Mouse (Mus musculus): ENCODE measurements around the gene Mcfd2.
A peak's percentile ranks its signal among the peaks of the same experiment; 100 is the strongest.
"Not testable (repeated sequence)": the region's sequence is repeated elsewhere in the genome, so short reads cannot be mapped to it uniquely, and the experiment has no call there.

The Mcfd2 gene

DNA sequence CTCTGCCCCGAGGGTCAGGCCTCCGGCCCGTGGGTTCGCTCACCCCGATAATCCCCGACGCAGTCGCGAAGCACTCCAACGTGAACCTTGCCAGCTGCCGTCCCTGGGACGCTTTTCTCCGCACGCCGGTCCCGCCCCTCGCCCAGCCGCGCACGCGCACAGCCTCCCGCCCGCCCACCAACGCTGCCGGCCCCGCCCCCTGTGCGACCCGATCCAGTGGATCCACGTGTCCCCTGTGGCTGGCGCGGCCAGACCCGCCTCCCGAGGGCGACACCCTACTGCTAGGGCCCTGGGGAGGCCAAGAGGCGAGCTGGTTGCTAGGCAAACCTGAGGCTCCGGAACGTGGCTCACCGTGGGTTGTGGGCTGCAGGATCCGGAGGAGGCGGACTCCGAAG lies at the start of gene Mcfd2:
Gene Mcfd2 (minus strand): TSS at position 144 of the 395 bp plus-strand sequence.
- peak; percentile 91 for DNase-seq (ENCODE audit: low read depth, low spot score)

DNA sequence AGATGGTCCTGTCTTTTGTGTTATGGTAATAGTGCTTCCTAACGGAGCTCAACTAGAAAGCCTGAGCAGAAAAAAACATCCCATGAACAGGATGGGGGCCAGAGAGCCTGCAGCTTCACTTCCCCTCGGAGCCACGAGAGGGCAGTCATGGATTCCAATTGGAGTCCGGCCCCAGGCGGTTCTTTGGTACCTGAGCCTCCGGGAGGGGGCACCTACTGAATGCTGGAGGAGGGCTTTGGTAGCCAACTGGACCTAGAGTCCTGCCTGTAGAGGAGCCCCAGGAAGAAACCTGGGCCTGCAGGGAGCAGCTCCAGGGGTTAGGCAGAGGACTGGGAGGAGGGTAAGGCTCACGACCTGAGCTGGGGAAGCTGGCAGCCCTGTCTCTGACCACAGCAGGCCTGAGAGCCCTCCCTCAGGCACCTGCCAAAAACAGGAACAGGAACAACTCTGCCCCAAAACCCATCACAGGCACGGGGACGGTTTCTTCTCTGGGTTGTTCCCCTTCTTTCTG lies 49.3 kb upstream of the Mcfd2 start:
- peak; percentile 89 for DNase-seq (ENCODE audit: low read depth, low spot score)

DNA sequence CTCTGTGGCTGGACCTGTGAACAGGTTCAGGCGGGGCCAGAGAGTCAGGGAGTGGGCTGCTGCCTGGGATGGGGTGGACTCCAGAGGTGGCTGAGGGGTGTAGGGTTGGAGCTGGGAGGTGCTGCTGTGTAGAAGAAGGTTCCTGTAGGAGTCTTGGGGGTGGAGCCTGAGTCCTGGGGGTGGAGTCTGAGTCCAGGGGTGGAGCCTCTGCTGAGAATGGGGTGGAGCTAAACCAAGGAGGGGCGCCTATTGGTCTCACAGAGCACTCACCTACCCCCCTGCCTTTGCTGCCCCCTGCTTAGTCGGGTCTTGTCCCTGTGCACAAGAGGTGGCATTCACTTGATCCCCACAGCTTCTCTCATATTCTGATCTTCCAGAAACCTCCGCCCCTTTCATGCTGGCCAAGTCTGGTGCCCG lies 48.8 kb upstream of the Mcfd2 start:
- DNase-seq (ENCODE audit: low read depth, low spot score): peak; percentile 79

DNA sequence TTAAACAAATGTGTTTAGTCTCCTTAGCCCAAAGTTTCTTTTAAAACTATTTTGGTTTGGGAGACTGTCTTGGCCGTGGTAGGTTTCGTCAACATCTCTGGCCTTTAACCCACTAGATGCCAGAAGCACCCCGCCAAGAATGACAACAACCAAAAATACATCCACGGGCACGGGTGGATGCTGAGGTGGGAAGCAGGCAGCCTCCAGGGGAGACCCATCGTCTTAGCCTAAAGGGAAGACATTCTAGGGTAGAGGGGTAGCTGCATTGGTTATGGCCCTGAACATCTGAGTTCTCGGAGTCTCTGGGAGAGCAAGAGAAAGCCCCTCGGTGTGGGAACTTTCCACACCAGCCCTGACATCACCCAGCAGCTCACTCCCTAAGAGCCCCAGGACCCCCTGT lies 48.4 kb upstream of the Mcfd2 start:
- DNase-seq (ENCODE audit: low read depth, low spot score): no peak

DNA sequence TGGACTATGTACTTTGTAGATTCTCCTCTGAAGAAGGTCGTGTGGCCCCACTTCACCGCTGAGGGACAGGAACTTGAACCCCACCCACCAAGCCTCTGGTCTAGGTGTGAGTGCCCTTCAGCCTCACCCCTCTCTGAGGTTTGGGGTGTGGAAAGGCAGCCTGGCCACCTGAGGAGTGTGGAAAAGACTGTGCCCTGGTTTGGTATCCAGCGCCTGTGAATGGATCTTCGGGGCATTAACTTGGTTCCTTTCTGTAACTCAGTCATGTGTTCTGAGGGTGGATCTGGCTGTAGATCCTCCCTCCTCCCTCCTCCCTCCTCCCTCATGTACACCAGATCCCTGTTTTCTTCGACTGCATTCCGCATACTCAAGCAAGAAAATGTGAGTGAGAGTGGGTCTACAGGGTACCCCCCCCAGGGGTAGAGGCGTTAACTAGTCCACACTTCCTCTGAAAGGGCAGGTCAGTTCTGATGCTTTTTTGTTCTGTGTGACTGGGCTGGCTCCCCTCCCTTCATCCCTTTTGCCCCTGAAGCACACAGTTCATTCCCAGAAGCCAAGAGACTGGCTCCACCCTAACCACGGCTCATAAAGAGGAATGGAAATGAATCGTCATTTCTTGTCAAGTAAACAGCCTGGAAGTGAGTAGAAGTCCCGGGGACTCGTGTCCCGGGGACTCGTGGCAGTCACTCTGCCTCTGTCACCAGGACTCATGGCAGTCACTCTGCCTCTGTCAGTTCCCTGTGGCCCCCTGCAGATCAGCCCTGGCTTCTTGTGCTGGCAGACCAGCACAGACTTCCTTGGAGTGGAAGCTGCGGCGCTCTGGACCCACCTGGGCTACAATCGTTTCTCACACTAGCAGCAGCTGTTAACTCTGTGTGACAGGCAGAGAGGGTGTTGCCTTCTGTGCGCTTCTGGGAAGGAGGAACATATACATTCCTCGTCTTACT lies 47.5 kb upstream of the Mcfd2 start:
- DNase-seq (ENCODE audit: low read depth, low spot score): no peak

DNA sequence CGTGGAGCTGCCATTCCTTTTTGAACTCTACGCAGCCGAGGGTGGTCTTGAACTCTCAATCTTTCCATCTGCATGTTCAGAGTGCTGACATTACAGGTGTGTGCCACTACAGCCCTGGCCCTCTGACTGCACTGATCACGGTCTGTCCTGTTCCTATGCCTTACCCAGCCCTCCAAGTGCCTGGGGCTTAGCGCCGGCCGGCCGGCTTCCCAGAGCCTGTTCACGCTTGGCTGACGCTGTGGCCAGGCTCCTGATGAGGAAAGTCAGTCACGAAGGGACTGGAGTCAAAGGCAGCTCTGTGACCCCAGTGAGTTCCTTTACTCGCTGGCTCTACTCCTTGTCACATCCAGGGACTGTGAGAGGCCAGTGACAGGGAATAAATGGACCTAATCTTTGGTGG lies 46.6 kb upstream of the Mcfd2 start:
- no peak for DNase-seq (ENCODE audit: low read depth, low spot score)

DNA sequence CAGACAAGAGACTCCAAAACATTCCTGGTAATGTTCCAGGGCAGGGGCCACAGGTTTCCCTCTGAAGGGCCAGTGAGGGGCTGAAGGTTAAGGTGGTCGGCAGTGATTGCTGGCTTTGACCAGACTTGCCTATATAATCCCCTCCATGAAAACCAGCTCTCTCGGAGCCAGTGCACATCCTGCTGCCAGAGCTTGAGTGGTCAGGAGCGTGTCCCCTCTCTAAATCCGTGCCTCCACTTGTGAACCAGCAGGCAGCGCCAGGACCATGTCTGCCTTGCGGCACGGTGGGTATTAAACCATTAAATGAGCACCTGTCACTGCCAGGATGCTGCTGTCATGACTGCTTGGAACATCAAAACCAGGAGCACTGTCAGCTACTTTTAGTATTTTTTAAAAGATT lies 44.8 kb upstream of the Mcfd2 start:
- DNase-seq (ENCODE audit: low read depth, low spot score): no peak

DNA sequence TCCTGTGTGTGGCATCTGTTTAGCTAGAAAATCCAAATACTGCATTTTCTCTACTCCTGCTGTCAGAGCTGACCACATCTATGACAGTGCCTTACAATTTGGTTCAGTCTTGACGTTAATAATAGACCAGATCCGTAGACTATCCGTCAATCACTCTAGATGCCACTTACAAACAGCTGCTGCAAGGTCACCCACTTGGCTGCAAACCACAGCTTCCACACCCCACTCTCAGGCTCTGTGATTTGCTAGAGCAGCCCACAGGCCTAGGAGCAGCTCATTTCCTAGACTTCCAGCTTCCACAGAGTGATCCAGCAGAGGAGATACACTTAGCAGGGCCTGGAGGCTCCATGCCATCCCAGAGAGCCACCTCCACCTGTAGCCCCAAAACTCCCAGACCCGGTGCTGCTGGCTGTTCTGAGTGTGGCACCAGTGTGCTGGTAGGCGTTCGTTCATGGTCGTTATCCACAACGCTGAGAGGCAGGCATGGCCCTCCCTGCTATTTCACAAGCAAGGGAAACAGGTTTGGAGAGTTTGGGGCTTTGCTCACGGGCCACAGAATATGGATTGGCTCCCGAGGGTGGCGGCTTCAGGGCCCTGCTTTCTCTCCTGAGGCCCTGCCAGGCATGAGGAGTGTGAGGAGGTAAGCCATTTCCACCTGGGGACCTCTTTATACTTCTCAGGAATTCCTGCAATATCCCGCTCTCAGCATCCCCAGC lies 43.5 kb upstream of the Mcfd2 start:
- no peak for DNase-seq (ENCODE audit: low read depth, low spot score)

DNA sequence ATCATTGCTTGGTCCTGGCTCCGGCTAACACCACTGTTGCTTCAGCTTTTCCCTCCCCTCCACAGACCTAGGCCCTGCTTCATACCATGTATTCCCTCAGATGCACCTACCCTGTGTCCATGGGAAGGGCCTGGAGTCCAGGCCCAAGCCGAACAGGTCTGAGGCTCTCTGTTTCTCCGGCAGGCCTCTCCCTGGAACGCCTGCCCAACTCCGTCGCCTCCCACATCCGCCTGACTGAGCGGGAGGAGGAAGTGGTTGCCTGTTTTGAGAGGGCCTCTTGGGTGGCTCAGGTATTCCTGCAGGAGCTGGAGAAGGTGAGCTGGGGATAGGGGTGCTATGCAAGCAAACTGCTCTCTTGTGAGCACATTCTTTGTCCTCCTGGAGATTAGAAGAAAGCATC lies 41.0 kb upstream of the Mcfd2 start:
- no peak for DNase-seq (ENCODE audit: low read depth, low spot score)

DNA sequence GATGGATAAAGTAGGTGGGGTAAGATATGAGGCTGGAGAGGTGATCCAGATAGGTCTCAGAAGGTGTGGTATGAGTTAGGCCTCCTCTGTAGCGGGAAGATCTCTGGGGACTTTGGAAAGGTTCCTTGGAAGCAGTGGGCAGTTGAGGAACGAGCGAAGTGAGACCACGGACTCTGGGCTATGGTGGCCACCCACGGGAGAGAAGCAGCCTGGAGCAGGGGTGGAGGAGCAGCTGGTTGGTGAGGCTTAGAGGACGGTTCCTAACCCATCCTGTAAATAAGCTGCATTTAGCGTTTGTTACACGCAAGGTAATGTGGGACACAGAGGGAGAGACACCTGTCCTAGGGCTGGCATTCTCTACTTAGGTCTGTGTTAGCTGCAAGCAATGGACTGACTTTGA lies 39.3 kb upstream of the Mcfd2 start:
- DNase-seq (ENCODE audit: low read depth, low spot score): no peak

DNA sequence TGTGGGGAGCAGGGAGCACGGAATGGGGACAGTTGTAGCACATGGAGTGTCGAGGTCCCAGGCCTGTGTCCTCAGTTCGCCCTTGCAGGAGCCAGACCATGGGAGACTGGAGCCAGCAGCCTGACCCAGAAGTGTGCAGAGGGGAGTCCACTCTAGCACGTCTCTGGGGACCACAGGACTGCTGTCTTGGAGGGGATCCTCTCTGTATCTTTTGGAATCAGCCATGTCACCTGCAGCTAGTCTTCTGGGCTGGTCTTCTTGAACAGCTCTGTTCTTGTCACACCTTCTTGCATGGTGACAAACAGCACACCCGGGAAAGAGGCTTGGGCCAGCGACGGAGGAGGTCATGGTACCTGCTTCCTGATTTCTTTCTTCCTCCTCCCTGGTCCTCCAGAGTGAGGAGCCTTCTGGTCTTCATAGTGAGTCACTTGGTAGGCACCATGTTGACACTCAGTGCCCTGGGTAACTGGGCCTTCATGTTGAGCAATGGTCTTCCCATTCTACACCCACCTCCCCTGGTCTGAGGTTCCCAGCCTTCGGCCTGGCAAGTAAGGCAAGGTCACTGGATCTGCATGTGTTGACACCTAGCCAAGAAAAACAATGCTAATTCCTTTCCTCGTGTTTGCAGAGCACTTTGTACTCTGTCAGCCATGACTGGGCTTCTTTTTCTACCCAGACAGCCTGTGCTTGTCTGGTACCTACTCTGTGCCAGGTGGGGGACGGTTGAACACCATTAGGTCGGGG lies 38.6 kb upstream of the Mcfd2 start:
- DNase-seq (ENCODE audit: low read depth, low spot score): no peak

DNA sequence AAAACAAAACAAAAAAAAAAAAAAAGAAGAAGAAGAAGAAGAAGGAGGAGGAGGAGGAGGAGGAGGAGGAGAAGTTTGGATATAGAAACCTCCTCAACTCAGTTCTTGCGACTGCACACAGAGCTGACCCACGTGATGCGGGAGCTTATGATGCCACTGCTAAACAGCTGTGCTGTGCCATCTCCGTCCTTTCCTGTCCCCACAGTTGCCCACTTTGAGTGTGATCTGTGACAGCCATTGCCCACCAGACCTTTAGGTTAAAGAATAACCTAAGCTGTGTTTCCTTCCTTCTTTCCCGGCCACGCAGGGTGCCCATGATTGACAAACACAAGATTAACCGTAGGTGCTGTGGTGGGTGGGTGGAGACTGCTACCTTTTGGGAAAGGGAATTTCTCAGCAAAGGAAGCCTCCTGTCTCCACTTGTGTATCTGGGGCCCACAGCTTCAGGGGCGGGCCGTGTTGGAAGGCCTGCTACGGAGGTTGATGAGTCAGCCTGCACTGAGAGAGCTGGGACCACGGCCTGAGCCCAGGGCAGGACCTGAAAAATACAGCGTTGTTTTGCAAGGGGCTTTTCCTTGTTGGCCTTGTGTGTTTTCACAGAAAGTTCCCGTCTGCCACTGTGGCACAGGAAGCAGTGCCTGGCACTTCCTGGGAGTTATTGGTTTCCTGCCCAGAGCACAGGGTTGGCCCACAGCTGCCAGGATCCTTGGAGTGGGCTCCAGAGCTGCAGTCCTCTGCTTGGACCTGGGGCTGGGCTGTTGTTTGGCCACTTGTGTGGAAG lies 36.5 kb upstream of the Mcfd2 start:
- no peak for DNase-seq (ENCODE audit: low read depth, low spot score)

DNA sequence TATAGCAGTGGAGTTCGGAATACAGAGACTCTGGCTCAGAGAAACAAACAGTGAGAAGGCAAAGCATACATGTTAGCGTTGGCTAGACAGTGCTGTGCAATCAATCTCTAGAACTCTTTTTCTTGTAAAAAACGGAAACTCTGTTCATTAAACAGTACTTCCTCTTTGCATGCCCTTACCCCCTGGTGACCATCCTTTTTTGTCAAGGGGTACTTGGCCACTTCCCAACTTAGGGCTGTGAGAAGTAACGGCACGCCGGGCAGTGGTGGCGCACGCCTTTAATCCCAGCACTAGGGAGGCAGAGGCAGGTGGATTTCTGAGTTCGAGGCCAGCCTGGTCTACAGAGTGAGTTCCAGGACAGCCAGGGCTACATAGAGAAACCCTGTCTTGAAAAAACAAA lies 35.9 kb upstream of the Mcfd2 start:
- not testable (repeated sequence) for DNase-seq (ENCODE audit: low read depth, low spot score)

DNA sequence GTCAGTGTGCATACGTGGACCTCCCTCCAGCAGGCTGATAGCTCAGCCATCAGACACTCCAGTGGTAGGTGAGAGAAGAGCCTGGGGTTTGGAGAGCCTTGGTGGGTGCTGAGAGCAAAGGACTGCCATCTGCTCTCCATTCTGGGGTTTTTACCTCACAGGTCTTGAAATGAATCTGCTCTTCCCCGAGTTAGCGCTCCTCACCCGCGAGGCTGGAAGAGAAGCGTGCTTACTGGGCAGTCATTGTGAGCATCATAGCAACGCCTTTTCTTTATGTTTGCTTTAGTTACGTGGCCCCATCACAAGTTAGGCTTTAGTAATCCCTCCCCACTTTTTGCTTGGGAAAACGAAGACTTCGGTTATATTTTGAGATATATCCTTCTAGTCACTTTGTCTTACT lies 34.6 kb upstream of the Mcfd2 start:
- no peak for DNase-seq (ENCODE audit: low read depth, low spot score)

DNA sequence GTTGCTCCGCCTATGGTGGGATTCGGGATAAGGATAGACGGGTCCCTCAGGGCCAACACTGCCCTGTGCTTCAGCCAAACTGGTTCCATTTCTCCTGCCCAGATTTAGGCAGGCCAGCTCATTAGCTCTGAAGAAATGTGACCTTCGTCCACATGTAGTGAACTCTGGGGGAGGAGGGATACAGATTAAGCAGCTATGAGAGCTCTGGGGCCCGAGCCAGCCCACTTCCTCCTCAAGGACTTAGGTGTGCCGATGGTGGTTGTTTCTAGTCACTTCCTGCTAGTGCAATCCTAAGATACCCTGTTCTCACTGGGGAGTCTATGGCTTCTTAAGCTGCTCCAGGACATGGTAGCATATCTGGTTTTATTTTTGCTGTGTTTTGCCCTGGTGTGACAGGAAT lies 33.2 kb upstream of the Mcfd2 start:
- no peak for DNase-seq (ENCODE audit: low read depth, low spot score)

DNA sequence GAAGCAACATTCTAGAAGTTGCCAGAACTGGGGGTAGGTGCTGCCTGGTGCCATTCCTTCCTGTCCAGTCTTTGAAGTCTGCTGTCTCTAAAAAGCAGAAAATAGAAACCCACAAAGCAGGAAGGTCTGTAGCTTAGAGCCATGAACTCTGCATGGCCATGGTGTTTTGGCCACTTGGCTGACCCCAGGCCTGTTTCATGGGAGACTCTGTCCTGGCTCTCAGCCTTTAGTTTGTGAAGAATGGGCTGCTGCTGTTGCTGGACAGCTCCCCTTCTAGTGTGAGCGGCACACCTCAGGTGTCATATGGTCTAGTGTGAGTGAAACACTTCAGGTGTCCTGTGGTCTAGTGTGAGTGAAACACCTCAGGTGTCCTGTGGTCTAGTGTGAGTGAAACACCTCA lies 31.0 kb upstream of the Mcfd2 start:
- DNase-seq (ENCODE audit: low read depth, low spot score): not testable (repeated sequence)

DNA sequence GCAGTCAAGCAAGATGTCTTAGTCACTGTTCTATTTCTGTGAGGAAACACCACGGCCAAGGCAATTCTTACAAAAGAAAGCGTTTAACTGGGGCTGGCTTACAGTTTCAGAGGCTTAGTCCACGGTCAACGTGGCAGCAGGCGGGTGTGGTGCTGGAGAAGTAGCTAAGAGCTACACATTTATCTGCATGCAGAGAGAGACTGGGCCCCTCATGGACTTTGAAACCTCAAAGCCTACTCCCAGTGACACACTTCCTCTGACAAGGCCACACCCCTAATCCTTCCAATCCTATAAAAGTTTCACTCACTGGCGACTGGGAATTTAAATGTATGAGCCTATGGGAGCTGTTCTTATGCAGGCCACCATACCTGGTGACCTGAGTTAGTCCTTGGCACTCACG lies 30.0 kb upstream of the Mcfd2 start:
- DNase-seq (ENCODE audit: low read depth, low spot score): no peak

DNA sequence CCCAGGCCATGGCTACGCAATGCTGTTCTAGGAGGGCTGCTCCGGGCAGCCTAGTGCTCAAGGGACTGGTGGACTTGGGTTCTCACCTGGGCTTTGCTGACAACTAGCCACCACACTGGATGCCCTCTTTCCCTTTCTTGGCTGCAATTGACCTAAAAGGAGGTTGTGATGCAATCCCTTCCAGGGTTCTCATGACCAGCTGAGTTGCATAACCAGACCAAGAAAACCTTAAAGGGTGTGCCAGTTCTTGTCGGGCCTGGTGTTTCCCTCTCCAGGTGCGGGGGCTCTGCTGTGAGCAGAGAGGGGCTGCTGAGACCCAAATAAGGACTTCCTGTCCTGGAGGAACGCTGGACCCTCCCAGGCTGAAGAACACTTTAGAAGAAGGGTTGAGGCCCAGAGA lies 27.4 kb upstream of the Mcfd2 start:
- no peak for DNase-seq (ENCODE audit: low read depth, low spot score)

DNA sequence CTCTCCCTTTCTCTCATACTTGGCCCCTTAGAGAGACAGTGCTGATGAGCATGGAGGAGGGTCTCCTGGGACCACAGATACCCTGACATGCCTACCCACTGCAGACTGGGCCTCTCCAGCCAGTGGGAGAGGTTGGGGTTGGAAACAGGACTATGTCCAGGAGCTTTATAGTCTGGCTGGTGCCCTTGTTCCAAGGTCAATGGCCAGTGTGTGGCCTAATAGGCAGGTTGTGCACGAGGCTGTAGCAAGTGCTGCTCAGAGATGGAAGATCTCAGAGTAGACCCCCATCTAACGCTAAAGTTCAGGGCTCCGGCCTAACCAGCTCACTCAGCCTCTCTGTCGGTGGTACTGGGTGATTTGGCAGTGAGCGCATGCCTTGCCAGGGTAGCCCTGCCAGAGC lies 26.0 kb upstream of the Mcfd2 start:
- no peak for DNase-seq (ENCODE audit: low read depth, low spot score)

DNA sequence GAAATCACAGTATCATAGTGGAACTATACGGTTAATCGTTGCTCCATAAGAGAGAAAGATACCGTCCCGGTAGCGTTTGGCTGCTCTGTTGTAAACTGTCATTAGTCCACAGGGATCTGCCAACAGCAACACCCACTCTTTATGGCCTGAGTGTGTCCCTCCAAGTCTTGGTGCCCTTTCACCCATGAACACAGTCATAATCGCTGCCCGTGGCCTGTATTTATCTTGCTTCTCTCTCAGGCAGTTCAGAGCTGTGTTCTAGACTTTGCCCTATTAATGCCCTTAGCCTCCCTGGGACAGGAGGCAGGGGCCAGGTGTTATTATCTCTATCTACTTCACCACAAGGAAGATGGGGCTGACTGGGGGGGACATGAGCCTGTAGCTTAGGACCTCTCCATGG lies 25.3 kb upstream of the Mcfd2 start:
- no peak for DNase-seq (ENCODE audit: low read depth, low spot score)

DNA sequence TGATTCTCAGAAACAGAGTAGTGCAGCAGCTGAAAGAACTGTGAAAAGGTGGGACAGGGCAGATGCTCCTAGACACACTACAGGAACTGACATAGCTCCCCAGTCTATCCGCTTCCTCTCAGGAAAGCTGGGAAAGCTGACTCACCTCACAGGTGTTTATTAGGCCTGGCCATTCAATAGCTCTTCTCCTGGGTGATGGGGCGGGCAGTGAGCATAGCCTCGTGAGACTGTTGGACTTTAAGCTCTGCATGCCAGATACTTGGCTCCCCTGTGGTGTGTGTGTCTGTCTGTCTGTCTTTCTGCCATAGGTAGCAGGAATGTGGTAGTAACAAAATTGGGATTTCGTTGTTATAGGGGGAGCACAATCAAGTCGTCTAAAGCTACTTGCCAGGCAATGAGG lies 23.6 kb upstream of the Mcfd2 start:
- no peak for DNase-seq (ENCODE audit: low read depth, low spot score)

Measured in R1 (cell line).